Mouse (Mus musculus): Measurements from ENCODE around the gene Fgfr2. TPM values are rescaled to one million over a fixed set of nuclear protein-coding genes. Genes with fewer than 3 reads are reported as not detected.

Gene Fgfr2
- polyA plus RNA-seq, 1 experiment, result 1.7 TPM

DNA sequence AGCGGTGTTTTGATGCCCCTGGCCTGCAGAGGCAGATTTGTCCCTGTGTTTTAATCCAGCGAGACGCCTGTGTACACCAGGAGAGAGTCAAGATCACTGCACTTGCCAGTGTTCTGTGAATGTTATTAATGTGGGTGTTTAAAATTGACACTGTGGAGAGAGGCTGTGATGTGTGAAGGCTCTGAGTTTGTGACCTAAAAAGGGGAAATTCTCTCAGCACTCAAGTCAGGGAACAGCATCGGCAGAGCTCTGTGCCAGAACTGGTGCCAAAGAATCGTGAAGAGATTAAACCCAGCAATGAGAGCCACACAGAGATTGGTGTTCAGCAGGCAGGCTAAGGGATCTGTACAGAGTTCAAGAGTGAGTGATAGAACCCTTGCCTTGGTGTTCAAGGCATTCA lies 2567.6 kb downstream of the Fgfr2 start:
- H3K4me3 ChIP-seq (ENCODE audit: insufficient read depth, poor library complexity, severe bottlenecking), result no peak overlapping the region
- TF ChIP-seq MAX (IDR thresholded peaks at IDR 0.05) (no peak), MYOG (IDR thresholded peaks at IDR 0.05; ENCODE audit: control insufficient read depth, extremely low read depth, insufficient read length) (no peak), USF1 (IDR thresholded peaks at IDR 0.05; ENCODE audit: low read depth) (no peak), MYOD1 (IDR thresholded peaks at IDR 0.05; ENCODE audit: control insufficient read depth, insufficient read length, low read depth) (no peak), FOSL1 (IDR thresholded peaks at IDR 0.05; ENCODE audit: insufficient read depth, low read length, poor library complexity, severe bottlenecking) (no peak), CEBPB (IDR thresholded peaks at IDR 0.05; ENCODE audit: low read depth) (no peak), CTCF (IDR thresholded peaks at IDR 0.05; ENCODE audit: control insufficient read depth, insufficient read depth, insufficient read length) (no peak)
- no peak overlapping the region for H3ac ChIP-seq (ENCODE audit: control insufficient read depth, insufficient read length, low read depth)
- H3K79me2 ChIP-seq (ENCODE audit: control insufficient read depth, insufficient read depth), result no peaks in the 10 kb centered on the region
- no peaks in the 10 kb centered on the region for H3K27me3 ChIP-seq (ENCODE audit: control insufficient read depth, insufficient read depth, insufficient read length)
- no peaks in the 10 kb centered on the region for H3K36me3 ChIP-seq (ENCODE audit: control insufficient read depth, insufficient read depth)
- H3K79me3 ChIP-seq (ENCODE audit: low read depth), result no peaks in the 10 kb centered on the region

- H3K79me3 ChIP-seq (ENCODE audit: low read depth), result no peaks in the 10 kb centered on the region
- no peaks in the 10 kb centered on the region for H3K79me2 ChIP-seq (ENCODE audit: control insufficient read depth, insufficient read depth)
- no peaks in the 10 kb centered on the region for H3K36me3 ChIP-seq (ENCODE audit: control insufficient read depth, insufficient read depth)
- no peak overlapping the region for H3K4me3 ChIP-seq (ENCODE audit: insufficient read depth, poor library complexity, severe bottlenecking)
- H3K27me3 ChIP-seq (ENCODE audit: control insufficient read depth, insufficient read depth, insufficient read length), result no peaks in the 10 kb centered on the region
- TF ChIP-seq CTCF (IDR thresholded peaks at IDR 0.05; ENCODE audit: control insufficient read depth, insufficient read depth, insufficient read length) (no peak), FOSL1 (IDR thresholded peaks at IDR 0.05; ENCODE audit: insufficient read depth, low read length, poor library complexity, severe bottlenecking) (no peak)
- no peak overlapping the region for H3ac ChIP-seq (ENCODE audit: control insufficient read depth, insufficient read length, low read depth)
Observed at GRCm38 (mm10) chr7:130553321-130553720, 2569.8 kb downstream of the Fgfr2 start.

DNA sequence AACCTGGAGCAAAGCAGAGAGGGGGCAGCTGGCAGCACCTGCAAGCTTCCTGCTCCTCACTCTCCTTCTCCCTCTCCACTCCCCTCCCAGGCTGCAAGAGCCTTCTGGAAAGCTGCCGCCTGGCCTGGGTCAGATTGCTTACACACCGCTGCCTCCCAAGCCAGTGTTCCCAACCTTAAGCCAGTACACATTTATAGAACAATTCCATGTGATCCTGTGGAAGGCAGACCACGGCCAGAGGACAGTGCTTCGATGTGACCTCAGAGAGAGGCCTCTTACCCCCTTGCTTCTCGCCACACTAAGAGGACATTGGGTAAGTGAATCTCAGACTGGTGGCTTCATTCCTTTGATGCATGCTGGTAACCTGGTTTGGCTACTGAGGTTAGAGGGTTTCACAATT lies 2570.4 kb downstream of the Fgfr2 start:
- no peaks in the 10 kb centered on the region for H3K36me3 ChIP-seq (ENCODE audit: control insufficient read depth, insufficient read depth)
- no peak overlapping the region for H3ac ChIP-seq (ENCODE audit: control insufficient read depth, insufficient read length, low read depth)
- TF ChIP-seq MAX (IDR thresholded peaks at IDR 0.05) (no peak), CEBPB (IDR thresholded peaks at IDR 0.05; ENCODE audit: low read depth) (no peak), USF1 (IDR thresholded peaks at IDR 0.05; ENCODE audit: low read depth) (no peak), MYOD1 (IDR thresholded peaks at IDR 0.05; ENCODE audit: control insufficient read depth, insufficient read length, low read depth) (no peak), FOSL1 (IDR thresholded peaks at IDR 0.05; ENCODE audit: insufficient read depth, low read length, poor library complexity, severe bottlenecking) (no peak), CTCF (IDR thresholded peaks at IDR 0.05; ENCODE audit: control insufficient read depth, insufficient read depth, insufficient read length) (no peak), MYOG (IDR thresholded peaks at IDR 0.05; ENCODE audit: control insufficient read depth, extremely low read depth, insufficient read length) (no peak)
- H3K79me3 ChIP-seq (ENCODE audit: low read depth), result no peaks in the 10 kb centered on the region
- no peaks in the 10 kb centered on the region for H3K27me3 ChIP-seq (ENCODE audit: control insufficient read depth, insufficient read depth, insufficient read length)
- H3K4me3 ChIP-seq (ENCODE audit: insufficient read depth, poor library complexity, severe bottlenecking), result no peak overlapping the region
- H3K79me2 ChIP-seq (ENCODE audit: control insufficient read depth, insufficient read depth), result no peaks in the 10 kb centered on the region

DNA sequence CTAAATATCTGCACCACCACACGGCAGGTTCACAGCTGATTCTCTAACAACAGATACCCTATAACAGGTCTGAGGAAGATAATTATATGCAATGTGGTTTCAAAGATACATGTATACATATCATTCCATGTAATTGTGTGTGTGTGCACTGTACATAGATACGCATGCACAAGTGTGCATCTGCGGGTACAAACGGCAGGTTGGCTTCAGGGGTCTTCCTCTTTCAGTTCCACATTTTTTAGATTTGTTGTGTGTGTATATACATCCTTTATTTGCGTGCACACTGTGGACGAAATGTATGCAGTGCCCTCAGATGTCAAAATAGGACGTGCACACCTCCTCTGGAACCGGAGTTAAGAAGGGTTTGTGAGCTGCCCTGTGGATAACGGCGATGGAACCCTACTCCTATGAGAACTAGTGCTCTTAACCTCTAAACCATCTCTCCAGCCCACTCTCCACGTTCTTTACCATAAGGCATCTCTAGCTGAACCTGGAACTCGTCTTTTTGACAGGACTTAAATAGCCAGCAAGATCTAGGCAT lies 2575.4 kb downstream of the Fgfr2 start:
- H3ac ChIP-seq (ENCODE audit: control insufficient read depth, insufficient read length, low read depth), result no peak overlapping the region
- H3K79me3 ChIP-seq (ENCODE audit: low read depth), result peaks cover 28% of the 10 kb centered on the region
- no peaks in the 10 kb centered on the region for H3K27me3 ChIP-seq (ENCODE audit: control insufficient read depth, insufficient read depth, insufficient read length)
- TF ChIP-seq CEBPB (IDR thresholded peaks at IDR 0.05; ENCODE audit: low read depth) (no peak), USF1 (IDR thresholded peaks at IDR 0.05; ENCODE audit: low read depth) (no peak), FOSL1 (IDR thresholded peaks at IDR 0.05; ENCODE audit: insufficient read depth, low read length, poor library complexity, severe bottlenecking) (no peak), MAX (IDR thresholded peaks at IDR 0.05) (no peak), MYOG (IDR thresholded peaks at IDR 0.05; ENCODE audit: control insufficient read depth, extremely low read depth, insufficient read length) (no peak), CTCF (IDR thresholded peaks at IDR 0.05; ENCODE audit: control insufficient read depth, insufficient read depth, insufficient read length) (no peak), MYOD1 (IDR thresholded peaks at IDR 0.05; ENCODE audit: control insufficient read depth, insufficient read length, low read depth) (no peak)
- H3K79me2 ChIP-seq (ENCODE audit: control insufficient read depth, insufficient read depth), result peaks cover 42% of the 10 kb centered on the region
- H3K36me3 ChIP-seq (ENCODE audit: control insufficient read depth, insufficient read depth), result peaks cover 10% of the 10 kb centered on the region
- no peak overlapping the region for H3K4me3 ChIP-seq (ENCODE audit: insufficient read depth, poor library complexity, severe bottlenecking)

GRCm38 (mm10) chr7:130546791-130547484 lies 2576.2 kb downstream of the Fgfr2 start:
- Histone ChIP-seq H3K27me3 (ENCODE audit: control insufficient read depth, insufficient read depth, insufficient read length) (no peaks in the 10 kb centered on the region), H3K36me3 (ENCODE audit: control insufficient read depth, insufficient read depth) (peaks cover 13% of the 10 kb centered on the region), H3K79me2 (ENCODE audit: control insufficient read depth, insufficient read depth) (peaks cover 48% of the 10 kb centered on the region), H3K4me3 (ENCODE audit: insufficient read depth, poor library complexity, severe bottlenecking) (peak overlapping the region; percentile 69), H3ac (ENCODE audit: control insufficient read depth, insufficient read length, low read depth) (peak overlapping the region; percentile 74), H3K79me3 (ENCODE audit: low read depth) (peaks cover 30% of the 10 kb centered on the region)
- TF ChIP-seq CTCF (IDR thresholded peaks at IDR 0.05; ENCODE audit: control insufficient read depth, insufficient read depth, insufficient read length) (peak; percentile 98), CEBPB (IDR thresholded peaks at IDR 0.05; ENCODE audit: low read depth) (no peak)

GRCm38 (mm10) chr7:130546421-130546790 lies 2576.7 kb downstream of the Fgfr2 start:
- peak overlapping the region; percentile 69 for H3K4me3 ChIP-seq (ENCODE audit: insufficient read depth, poor library complexity, severe bottlenecking)
- peaks cover 32% of the 10 kb centered on the region for H3K79me3 ChIP-seq (ENCODE audit: low read depth)
- peaks cover 53% of the 10 kb centered on the region for H3K79me2 ChIP-seq (ENCODE audit: control insufficient read depth, insufficient read depth)
- H3K27me3 ChIP-seq (ENCODE audit: control insufficient read depth, insufficient read depth, insufficient read length), result no peaks in the 10 kb centered on the region
- TF ChIP-seq MYOG (IDR thresholded peaks at IDR 0.05; ENCODE audit: control insufficient read depth, extremely low read depth, insufficient read length) (no peak), CEBPB (IDR thresholded peaks at IDR 0.05; ENCODE audit: low read depth) (no peak), MAX (IDR thresholded peaks at IDR 0.05) (no peak), MYOD1 (IDR thresholded peaks at IDR 0.05; ENCODE audit: control insufficient read depth, insufficient read length, low read depth) (no peak), USF1 (IDR thresholded peaks at IDR 0.05; ENCODE audit: low read depth) (no peak), CTCF (IDR thresholded peaks at IDR 0.05; ENCODE audit: control insufficient read depth, insufficient read depth, insufficient read length) (no peak), FOSL1 (IDR thresholded peaks at IDR 0.05; ENCODE audit: insufficient read depth, low read length, poor library complexity, severe bottlenecking) (no peak)
- H3K36me3 ChIP-seq (ENCODE audit: control insufficient read depth, insufficient read depth), result peaks cover 16% of the 10 kb centered on the region
- peak overlapping the region; percentile 74 for H3ac ChIP-seq (ENCODE audit: control insufficient read depth, insufficient read length, low read depth)
